Mouse (Mus musculus) gonadal fat pad, adult 2 months (tissue): Measurements from ENCODE around the gene Gpsm2. TPM values are rescaled to one million over a fixed set of nuclear protein-coding genes. Genes with fewer than 3 reads are reported as not detected.
A peak's percentile ranks its signal among the peaks of the same experiment; 100 is the strongest.
"Not testable (repeated sequence)": the region's sequence is repeated elsewhere in the genome, so short reads cannot be mapped to it uniquely, and the experiment has no call there.

Experiments
- DNase-seq: peaks from one replicate; pipeline ENCODE4 v3.0.0-alpha.2; 2012; ENCODE audit warnings: low read depth
- polyA plus RNA-seq: library from polyadenylated mRNA; depleted of rRNA; stranded (reverse); fragments of >200 nt; gene quantifications from 2 replicates; pipeline ENCODE4 v1.2.3, GENCODE M21; 2012; rRNA removed

Gene Gpsm2
- polyA plus RNA-seq, 1 experiment, result 2.7 TPM

DNA sequence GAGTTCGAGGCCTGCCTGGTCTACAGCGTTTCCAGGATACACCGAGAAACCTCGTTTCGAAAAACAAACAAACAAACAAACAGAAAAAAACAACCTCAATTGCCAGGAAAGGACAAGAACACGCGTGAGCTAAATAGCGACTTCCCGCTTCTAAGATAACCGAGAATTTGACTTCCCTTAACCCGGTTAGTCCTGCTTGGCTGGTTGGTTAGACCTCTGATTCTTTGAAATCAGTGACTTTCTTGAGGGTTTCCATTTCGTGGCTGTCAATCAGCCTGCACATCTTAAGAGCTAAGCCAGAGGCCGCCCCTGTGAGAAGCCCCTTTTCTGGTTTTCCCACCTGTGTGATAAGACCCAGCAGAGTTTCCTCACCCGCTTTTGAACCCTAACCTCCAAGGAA, 67.5 kb downstream of the Gpsm2 start:
- DNase-seq, result no peak

GRCm38 (mm10) chr3:108653710-108654379, 68.3 kb downstream of the Gpsm2 start, which contains the start of gene Clcc1:
Gene Clcc1 (plus strand): TSS chr3:108653913.
- peak; percentile 36 for DNase-seq

- no peak for DNase-seq
Observed at GRCm38 (mm10) chr3:108652866-108653642, 69.1 kb downstream of the Gpsm2 start.

- DNase-seq, result not testable (repeated sequence)
Observed at GRCm38 (mm10) chr3:108647681-108648080, 74.4 kb downstream of the Gpsm2 start.

- DNase-seq, result no peak
Observed at GRCm38 (mm10) chr3:108646036-108646435, 76.1 kb downstream of the Gpsm2 start.

- DNase-seq, result no peak
Observed at GRCm38 (mm10) chr3:108644856-108645255, 77.3 kb downstream of the Gpsm2 start.

GRCm38 (mm10) chr3:108640998-108641397, 81.1 kb downstream of the Gpsm2 start:
- DNase-seq, result no peak

GRCm38 (mm10) chr3:108639412-108639811, 82.7 kb downstream of the Gpsm2 start:
- no peak for DNase-seq

- DNase-seq, result no peak
Observed at GRCm38 (mm10) chr3:108634761-108635160, 87.3 kb downstream of the Gpsm2 start.

Other genes with a start within 250 kb of the Gpsm2 start
- gene 1700013F07Rik, start 188.2 kb downstream of the Gpsm2 start, polyA plus RNA-seq, result 2.5 and 4.4 TPM in 2 replicates
- gene 5330417C22Rik, start 185.8 kb downstream of the Gpsm2 start, polyA plus RNA-seq, result 0.20 and 0.55 TPM in 2 replicates
- gene Tmem167b, start 159.8 kb downstream of the Gpsm2 start, polyA plus RNA-seq, result 8.1 and 14.6 TPM in 2 replicates
- gene Taf13, start 150.6 kb downstream of the Gpsm2 start, polyA plus RNA-seq, result 6.2 and 6.6 TPM in 2 replicates
- gene Wdr47, start 131.0 kb downstream of the Gpsm2 start, polyA plus RNA-seq, result 8.6 and 8.8 TPM in 2 replicates
- 34.5 and 47.1 TPM in 2 replicates for gene Clcc1, start 68.4 kb downstream of the Gpsm2 start, polyA plus RNA-seq
- gene Aknad1, start 17.3 kb upstream of the Gpsm2 start, polyA plus RNA-seq, result 0.04 and 0.05 TPM in 2 replicates
- 14.2 and 17.3 TPM in 2 replicates for gene Stxbp3, start 118.2 kb upstream of the Gpsm2 start, polyA plus RNA-seq
- 3.1 and 5.9 TPM in 2 replicates for gene Fndc7, start 167.7 kb upstream of the Gpsm2 start, polyA plus RNA-seq
- gene Prpf38b, start 189.4 kb upstream of the Gpsm2 start, polyA plus RNA-seq, result 40.6 and 49.2 TPM in 2 replicates
- 0.49 and 0.65 TPM in 2 replicates for gene Henmt1, start 217.6 kb upstream of the Gpsm2 start, polyA plus RNA-seq
- gene Gm9857, start 218.1 kb upstream of the Gpsm2 start, polyA plus RNA-seq, result 0.74 and 0.99 TPM in 2 replicates